ENCODE assay signal across 9 mouse cellular contexts in the genomic region with DNA sequence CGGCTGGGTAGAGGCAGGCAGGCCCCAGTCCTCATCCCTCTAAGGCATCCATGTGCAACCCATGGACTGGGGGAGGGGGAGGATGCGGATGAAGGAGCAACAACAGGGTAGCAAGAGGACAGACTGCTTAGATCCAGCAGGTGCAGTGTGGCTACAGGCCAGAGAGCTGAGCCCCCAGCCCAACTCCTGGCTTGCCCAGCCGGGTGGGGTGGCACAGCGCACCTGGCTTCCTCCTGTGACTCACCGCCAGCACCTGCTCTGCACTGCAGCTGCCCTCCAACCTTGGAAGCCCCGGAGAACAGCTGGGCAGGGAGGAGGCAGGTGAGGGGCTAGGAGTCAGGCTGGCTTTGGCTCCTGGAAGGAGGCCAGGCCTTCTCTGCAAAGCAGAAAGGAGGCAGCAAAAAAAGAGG. TPM values are rescaled to one million over a fixed set of nuclear protein-coding genes. Genes with fewer than 3 reads are reported as not detected.
DNase-seq lines count a peak whose midpoint lies in the region; ATAC-seq and TF ChIP-seq lines count a peak whose summit lies in the region.
"Had no signal": no experiment of that assay in that cellular context is flagged by ENCODE, and none has a peak within 500 bp of the region (broad histone marks: within the 10 kb centered on the region; RNA-seq: fewer than 3 reads in every experiment).

No protein-coding gene starts in this region.

- peak overlapping the region; percentile 37; the same call in 1 of the 2 replicates for H3K9ac ChIP-seq in forebrain, postnatal 0 days
- H3K9ac ChIP-seq in midbrain, embryonic 11.5 days (ENCODE audit: low read length), result peak overlapping the region; percentile 60

- intact Hi-C loops in heart, postnatal 25 days (cut with DNase I), result loop anchor here (2.0 kb wide), 1 partner anchor 21 kb away; a partner anchor contains a TSS

- no peak for TF ChIP-seq CTCF in E14TG2a.4 (conservative IDR thresholded peaks at IDR 0.05; ENCODE audit: low read length)
- no peak for TF ChIP-seq CTCF in forebrain, postnatal 0 days (IDR thresholded peaks at IDR 0.05; ENCODE audit: low read depth)

- no peaks in the 10 kb centered on the region for H3K36me3 ChIP-seq in heart, embryonic 10.5 days
- H3K36me3 ChIP-seq in E14TG2a.4 (ENCODE audit: insufficient read depth, low read length), result no peaks in the 10 kb centered on the region
- H3K36me3 ChIP-seq in forebrain, postnatal 0 days (ENCODE audit: insufficient read depth), result no peaks in the 10 kb centered on the region
- H3K36me3 ChIP-seq in midbrain, embryonic 11.5 days (ENCODE audit: control insufficient read depth, insufficient read depth, low read length), result no peaks in the 10 kb centered on the region
- H3K36me3 ChIP-seq: G1E had no signal

- ATAC-seq in forebrain, postnatal 0 days, result peak; percentile 53; the same call in 1 of the 2 replicates
- ATAC-seq in midbrain, embryonic 11.5 days (ENCODE audit: low FRiP score), result peak; percentile 72
- ATAC-seq in monocyte, adult 5-6 weeks (replicated peaks; ENCODE audit: insufficient number of reproducible peaks, low FRiP score, low TSS enrichment, poor library complexity, severe bottlenecking), result no peak

- H3K4me2 ChIP-seq in forebrain, postnatal 0 days (ENCODE audit: low read depth), result peak overlapping the region; percentile 35
- H3K4me2 ChIP-seq in midbrain, embryonic 11.5 days, result peak overlapping the region; percentile 40

- no peaks in the 10 kb centered on the region for H3K9me3 ChIP-seq in heart, embryonic 10.5 days
- no peaks in the 10 kb centered on the region for H3K9me3 ChIP-seq in E14TG2a.4 (ENCODE audit: low read length)
- H3K9me3 ChIP-seq in forebrain, postnatal 0 days (ENCODE audit: low read length), result no peaks in the 10 kb centered on the region
- H3K9me3 ChIP-seq in midbrain, embryonic 11.5 days (ENCODE audit: control insufficient read depth, low read length), result no peaks in the 10 kb centered on the region
- H3K9me3 ChIP-seq: G1E had no signal

- peak overlapping the region; percentile 42 for H3K4me3 ChIP-seq in heart, embryonic 10.5 days
- peak overlapping the region; percentile 70 for H3K4me3 ChIP-seq in E14TG2a.4 (replicated peaks; ENCODE audit: low read length)
- no peak overlapping the region for H3K4me3 ChIP-seq in forebrain, postnatal 0 days (ENCODE audit: low read depth, low read length)
- H3K4me3 ChIP-seq in midbrain, embryonic 11.5 days (ENCODE audit: low read depth, low read length), result no peak overlapping the region

- no peaks in the 10 kb centered on the region for H3K27me3 ChIP-seq in heart, embryonic 10.5 days (ENCODE audit: insufficient read depth, poor library complexity, severe bottlenecking)
- peaks cover 25% of the 10 kb centered on the region for H3K27me3 ChIP-seq in E14TG2a.4 (ENCODE audit: insufficient read depth, low read length)
- H3K27me3 ChIP-seq in forebrain, postnatal 0 days (ENCODE audit: insufficient read depth, low read length), result no peaks in the 10 kb centered on the region
- no peaks in the 10 kb centered on the region for H3K27me3 ChIP-seq in midbrain, embryonic 11.5 days (ENCODE audit: control insufficient read depth, insufficient read depth, low read length)

- WGBS in heart, embryonic 10.5 days, result 36% methylated on average over 6 of the region's 6 CpGs
- WGBS in forebrain, postnatal 0 days, result 18% methylated on average over 6 of the region's 6 CpGs
- WGBS in midbrain, embryonic 11.5 days, result 12% methylated on average over 6 of the region's 6 CpGs

- no peak for DNase-seq in heart, embryonic 10.5 days (ENCODE audit: low spot score)
- no peak for DNase-seq in heart, postnatal 25 days (ENCODE audit: low spot score)
- no peak for DNase-seq in forebrain, postnatal 0 days
- DNase-seq in midbrain, embryonic 11.5 days (ENCODE audit: low spot score, missing footprints), result peak; percentile 92
- DNase-seq in gastrocnemius, adult 8-10 months (ENCODE audit: low spot score in 2 of 2), result no peak
- no peak for DNase-seq in layer of hippocampus, postnatal 36 days

- peaks cover 94% of the 10 kb centered on the region for H3K4me1 ChIP-seq in heart, embryonic 10.5 days
- peaks cover 78% of the 10 kb centered on the region for H3K4me1 ChIP-seq in E14TG2a.4 (replicated peaks; ENCODE audit: low read depth, low read length)
- peaks cover 16% of the 10 kb centered on the region for H3K4me1 ChIP-seq in forebrain, postnatal 0 days (ENCODE audit: insufficient read depth)
- H3K4me1 ChIP-seq in midbrain, embryonic 11.5 days (ENCODE audit: control insufficient read depth, insufficient read depth, low read length), result peaks cover 18% of the 10 kb centered on the region

- peak overlapping the region; percentile 92 for H3K27ac ChIP-seq in heart, embryonic 10.5 days
- H3K27ac ChIP-seq in forebrain, postnatal 0 days (ENCODE audit: low read depth, low read length), result peak overlapping the region; percentile 90
- H3K27ac ChIP-seq in midbrain, embryonic 11.5 days (ENCODE audit: low read depth, low read length), result peak overlapping the region; percentile 87

RNA-seq across cellular contexts. Expression of a gene that starts 21.8 kb away (rescaled TPM):
- 12.2 and 15.2 TPM in 2 replicates for polyA plus RNA-seq in heart, embryonic 10.5 days (2016; fragmentation: Nextera tagmentation; extraction: Ambion mirVana)
- total RNA-seq in heart, postnatal 25 days (2021), result 10 to 100 TPM; 14.8 to 15.7 TPM
- 32.8 and 39.1 TPM in 2 replicates for total RNA-seq in forebrain, postnatal 0 days (2014; rRNA removed)
- 17.3 and 24.1 TPM in 2 replicates for polyA plus RNA-seq in forebrain, postnatal 0 days (2015; fragmentation: Nextera tagmentation; extraction: Ambion mirVana)
- polyA plus RNA-seq in midbrain, embryonic 11.5 days (2014; fragmentation: Nextera tagmentation; extraction: Ambion mirVana), result 3.1 and 3.4 TPM in 2 replicates
- 7.7 to 16.7 TPM (median 7.8 TPM) in 3 replicates for total RNA-seq in monocyte, adult 5-6 weeks (2017)
- total RNA-seq in gastrocnemius, adult 8-10 months (2022), result 1 to 10 TPM; 2.7 to 5.2 (median 4.6) TPM
- total RNA-seq in layer of hippocampus, postnatal 36 days (2021), result 10 to 100 TPM; 11.4 to 11.6 TPM
- polyA plus RNA-seq: G1E had no signal

RNA-seq across cellular contexts. Expression of a gene that starts 32.7 kb away (rescaled TPM):
- polyA plus RNA-seq in heart, embryonic 10.5 days (2016; fragmentation: Nextera tagmentation; extraction: Ambion mirVana), result 23.9 and 24.5 TPM in 2 replicates
- 1 to 10 TPM; 5.6 to 8.1 TPM for total RNA-seq in heart, postnatal 25 days (2021)
- total RNA-seq in forebrain, postnatal 0 days (2014; rRNA removed), result 19.3 and 25.5 TPM in 2 replicates
- polyA plus RNA-seq in forebrain, postnatal 0 days (2015; fragmentation: Nextera tagmentation; extraction: Ambion mirVana), result 21.1 and 23.6 TPM in 2 replicates
- polyA plus RNA-seq in midbrain, embryonic 11.5 days (2014; fragmentation: Nextera tagmentation; extraction: Ambion mirVana), result 12.3 and 14.0 TPM in 2 replicates
- total RNA-seq in monocyte, adult 5-6 weeks (2017), result 4.9 to 7.9 TPM (median 7.6 TPM) in 3 replicates
- total RNA-seq in gastrocnemius, adult 8-10 months (2022), result 1 to 10 TPM; 6.3 to 9.7 (median 9.4) TPM
- total RNA-seq in layer of hippocampus, postnatal 36 days (2021), result 10 to 100 TPM; 11.9 to 12.6 TPM

RNA-seq across cellular contexts. Expression of a gene that starts 40.8 kb away (rescaled TPM):
- polyA plus RNA-seq in heart, embryonic 10.5 days (2016; fragmentation: Nextera tagmentation; extraction: Ambion mirVana), result 0.20 and 1.0 TPM in 2 replicates
- 100 to 1,000 TPM; 112 to 186 TPM for total RNA-seq in heart, postnatal 25 days (2021)
- total RNA-seq in forebrain, postnatal 0 days (2014; rRNA removed), result 0.38 TPM in 1 of 2 replicates, not detected in the other
- 0.27 TPM in 1 of 2 replicates, not detected in the other for polyA plus RNA-seq in forebrain, postnatal 0 days (2015; fragmentation: Nextera tagmentation; extraction: Ambion mirVana)
- polyA plus RNA-seq in midbrain, embryonic 11.5 days (2014; fragmentation: Nextera tagmentation; extraction: Ambion mirVana), result not detected in 2 replicates
- total RNA-seq in monocyte, adult 5-6 weeks (2017), result not detected in 3 replicates
- 1,000 to 10,000 TPM in 3 of 4 experiments, 100 to 1,000 TPM in 1; 926 to 1,454 (median 1,403) TPM for total RNA-seq in gastrocnemius, adult 8-10 months (2022)
- not detected for total RNA-seq in layer of hippocampus, postnatal 36 days (2021)
- total RNA-seq: G1E had no signal

RNA-seq across cellular contexts. Expression of a gene that starts 43.3 kb away (rescaled TPM):
- polyA plus RNA-seq in heart, embryonic 10.5 days (2016; fragmentation: Nextera tagmentation; extraction: Ambion mirVana), result 16.7 and 19.0 TPM in 2 replicates
- 100 to 1,000 TPM; 215 to 337 TPM for total RNA-seq in heart, postnatal 25 days (2021)
- 6.3 and 9.8 TPM in 2 replicates for total RNA-seq in forebrain, postnatal 0 days (2014; rRNA removed)
- 4.5 and 5.3 TPM in 2 replicates for polyA plus RNA-seq in forebrain, postnatal 0 days (2015; fragmentation: Nextera tagmentation; extraction: Ambion mirVana)
- 6.0 TPM in 2 replicates for polyA plus RNA-seq in midbrain, embryonic 11.5 days (2014; fragmentation: Nextera tagmentation; extraction: Ambion mirVana)
- total RNA-seq in monocyte, adult 5-6 weeks (2017), result 9.4 to 21.2 TPM (median 19.1 TPM) in 3 replicates
- total RNA-seq in gastrocnemius, adult 8-10 months (2022), result 1,000 to 10,000 TPM; 2,275 to 3,003 (median 2,494) TPM
- total RNA-seq in layer of hippocampus, postnatal 36 days (2021), result 1 to 10 TPM; 7.9 to 8.5 TPM

Comparison
In these comparisons a context has a peak if more than half of its experiments do, and no peak if none do; other contexts are left out.
1. H3K4me3 ChIP-seq: peak in heart, embryonic 10.5 days (single experiment) and E14TG2a.4 (single experiment); none in forebrain, postnatal 0 days (single experiment) and midbrain, embryonic 11.5 days (single experiment).
2. RNA of a gene that starts 40.8 kb away (total RNA-seq): 926 to 1,454 TPM in gastrocnemius, adult 8-10 months and 112 to 186 TPM in heart, postnatal 25 days; 0.38 TPM in forebrain, postnatal 0 days, not detected in monocyte, adult 5-6 weeks and not detected in layer of hippocampus, postnatal 36 days; every median in the first group is over 10 times any median in the second.
3. Peak in every context shown above with its lines, with median percentiles within 50 percentile points of each other: H3K27ac ChIP-seq.